Mouse (Mus musculus) MEL (cell line): Measurements from ENCODE around the gene Map3k12.

ENCODE experiments used
- CTCF ChIP-seq, 3 experiments: IDR thresholded peaks in 2 of 3; conservative IDR thresholded peaks in 1 of 3; 2 replicates each; pipeline ENCODE4 v1.5.1; 2011 to 2012; ENCODE audit warnings: low read length in 3 of 3, low read depth in 2 of 3, mild to moderate bottlenecking in 2 of 3, improper control_type of control experiment in 1 of 3, inconsistent platforms in 1 of 3, mixed read lengths in 1 of 3, moderate library complexity in 1 of 3; ENCODE audit not compliant: control insufficient read depth in 1 of 3, insufficient read depth in 1 of 3, poor library complexity in 1 of 3, severe bottlenecking in 1 of 3
- EP300 ChIP-seq, 2 experiments: IDR thresholded peaks; 2 replicates each; pipeline ENCODE4 v1.6.1; 2011; ENCODE audit warnings: improper control_type of control experiment in 2 of 2, low read length in 2 of 2, low read depth in 1 of 2, mild to moderate bottlenecking in 1 of 2
- GATA1 ChIP-seq: IDR thresholded peaks from 2 replicates; pipeline ENCODE4 v1.6.1; 2011; ENCODE audit warnings: low read depth, low read length, improper control_type of control experiment
- HCFC1 ChIP-seq: IDR thresholded peaks from 2 replicates; pipeline ENCODE4 v1.6.1; 2012; ENCODE audit warnings: low read depth, mild to moderate bottlenecking, inconsistent platforms, low read length, improper control_type of control experiment, moderate library complexity
- MAFK ChIP-seq: IDR thresholded peaks from 2 replicates; pipeline ENCODE4 v1.6.1; 2011; ENCODE audit warnings: low read depth, mild to moderate bottlenecking, low read length, improper control_type of control experiment, borderline replicate concordance
- MAZ ChIP-seq: IDR thresholded peaks from 2 replicates; pipeline ENCODE4 v1.6.1; 2012; ENCODE audit warnings: low read depth, mild to moderate bottlenecking, inconsistent platforms, low read length, improper control_type of control experiment
- MXI1 ChIP-seq: IDR thresholded peaks from 2 replicates; pipeline ENCODE4 v1.6.1; 2011; ENCODE audit warnings: mild to moderate bottlenecking, low read depth, low read length, improper control_type of control experiment
- MYC ChIP-seq: IDR thresholded peaks from 2 replicates; pipeline ENCODE4 v1.6.1; 2011; ENCODE audit warnings: low read depth, mild to moderate bottlenecking, low read length, improper control_type of control experiment, moderate library complexity
- NRF1 ChIP-seq: IDR thresholded peaks from 2 replicates; pipeline ENCODE4 v1.6.1; 2014; ENCODE audit warnings: low read depth, mild to moderate bottlenecking, inconsistent platforms, low read length, improper control_type of control experiment, moderate library complexity; ENCODE audit not compliant: poor library complexity, insufficient read depth, severe bottlenecking
- POLR2A ChIP-seq, 2 experiments: IDR thresholded peaks; 2 replicates each; pipeline ENCODE4 v1.6.1; 2011 to 2012; ENCODE audit warnings: low read length in 2 of 2, mild to moderate bottlenecking in 2 of 2, control low read depth in 1 of 2, improper control_type of control experiment in 1 of 2, low read depth in 1 of 2, moderate library complexity in 1 of 2; ENCODE audit not compliant: control insufficient read depth in 1 of 2, insufficient read depth in 1 of 2, poor library complexity in 1 of 2
- POLR2AphosphoS2 ChIP-seq: IDR thresholded peaks from 2 replicates; pipeline ENCODE4 v1.6.1; 2011; ENCODE audit warnings: low read length, improper control_type of control experiment
- USF1 ChIP-seq: IDR thresholded peaks from 2 replicates; pipeline ENCODE4 v1.6.1; 2014; ENCODE audit warnings: low read depth, mild to moderate bottlenecking, inconsistent platforms, low read length, improper control_type of control experiment, moderate library complexity
- ZNF384 ChIP-seq: IDR thresholded peaks from 2 replicates; pipeline ENCODE4 v1.6.1; 2012; ENCODE audit warnings: low read depth, mild to moderate bottlenecking, inconsistent platforms, low read length, improper control_type of control experiment

DNA sequence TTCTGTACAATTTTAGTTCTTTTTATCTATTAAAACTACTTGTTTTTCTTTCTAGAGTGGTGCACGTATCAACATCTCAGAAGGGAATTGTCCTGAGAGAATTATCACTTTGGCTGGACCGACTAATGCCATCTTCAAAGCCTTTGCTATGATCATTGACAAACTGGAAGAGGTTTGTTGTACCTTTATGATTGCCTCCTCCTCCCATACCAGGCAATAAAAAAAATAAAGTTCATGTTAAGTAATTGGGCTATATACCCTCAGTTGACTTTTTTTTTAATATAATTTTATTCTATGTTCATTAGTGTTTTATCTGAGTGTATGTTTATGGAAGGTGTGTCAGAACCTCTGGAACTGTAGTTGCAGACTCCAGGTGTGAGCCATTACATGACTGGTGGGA, 42.3 kb downstream of the Map3k12 start:
- no peak for TF ChIP-seq MYC
- TF ChIP-seq MAZ, result no peak
- TF ChIP-seq CTCF (IDR thresholded peaks at IDR 0.05 in 2 of 3, conservative IDR thresholded peaks at IDR 0.05 in 1 of 3; ENCODE audit: control insufficient read depth in 1 of 3, insufficient read depth in 1 of 3, low read depth in 2 of 3, low read length in 3 of 3, poor library complexity in 1 of 3, severe bottlenecking in 1 of 3), result no peak
- no peak; the same call in 1 of the 2 replicates for TF ChIP-seq POLR2AphosphoS2
- no peak for TF ChIP-seq NRF1
- TF ChIP-seq GATA1, result no peak
- TF ChIP-seq USF1, result no peak
- TF ChIP-seq POLR2A (IDR thresholded peaks at IDR 0.05; ENCODE audit: control insufficient read depth in 1 of 2, insufficient read depth in 1 of 2, low read depth in 1 of 2, low read length in 2 of 2, poor library complexity in 1 of 2), result no peak
- TF ChIP-seq EP300 (IDR thresholded peaks at IDR 0.05; ENCODE audit: low read depth in 1 of 2, low read length in 2 of 2), result no peak
- no peak for TF ChIP-seq MXI1
- TF ChIP-seq MAFK, result no peak
- no peak for TF ChIP-seq HCFC1
- no peak for TF ChIP-seq ZNF384
